Mouse (Mus musculus): ENCODE results near the gene Ift20. TPM values are rescaled to one million over a fixed set of nuclear protein-coding genes. Genes with fewer than 3 reads are reported as not detected.
"Not testable (repeated sequence)": the region's sequence is repeated elsewhere in the genome, so short reads cannot be mapped to it uniquely, and the experiment has no call there.

The Ift20 gene
- polyA plus RNA-seq, 1 experiment, result 60.7 TPM

GRCm38 (mm10) chr11:78531046-78531445 is 5.1 kb upstream of the Ift20 start:
- no peaks in the 10 kb centered on the region for H3K27me3 ChIP-seq (ENCODE audit: control insufficient read depth, insufficient read depth, low read length)
- no peaks in the 10 kb centered on the region for H3K36me3 ChIP-seq (ENCODE audit: control insufficient read depth, insufficient read depth, low read length)
- no peak for DNase-seq
- WGBS, result 91% methylated on average over 6 of the region's 6 CpGs
- TF ChIP-seq CTCF (IDR thresholded peaks at IDR 0.05; ENCODE audit: borderline replicate concordance, control insufficient read depth, extremely low read depth, insufficient read depth, low read length, poor library complexity) (no peak), POLR2A (IDR thresholded peaks at IDR 0.05; ENCODE audit: control insufficient read depth, extremely low read depth, insufficient read depth, low read length, poor library complexity) (no peak)
- no peak overlapping the region for H3K4me3 ChIP-seq (ENCODE audit: control insufficient read depth, insufficient read depth, low read length)
- H3K4me1 ChIP-seq (replicated peaks; ENCODE audit: control insufficient read depth, insufficient read depth, low read length), result peaks cover 6% of the 10 kb centered on the region
- H3K27ac ChIP-seq (ENCODE audit: control insufficient read depth, insufficient read depth, low read length), result no peak overlapping the region

- H3K4me3 ChIP-seq (ENCODE audit: control insufficient read depth, insufficient read depth, low read length); H3K27me3 ChIP-seq (ENCODE audit: control insufficient read depth, insufficient read depth, low read length); DNase-seq; H3K4me1 ChIP-seq (replicated peaks; ENCODE audit: control insufficient read depth, insufficient read depth, low read length); H3K27ac ChIP-seq (ENCODE audit: control insufficient read depth, insufficient read depth, low read length); H3K36me3 ChIP-seq (ENCODE audit: control insufficient read depth, insufficient read depth, low read length): not testable (repeated sequence)
- 88% methylated on average over 10 of the region's 10 CpGs for whole genome bisulfite sequencing
These were observed 4.6 kb upstream of the Ift20 start for GRCm38 (mm10) chr11:78531515-78531914.

- Histone ChIP-seq H3K36me3 (ENCODE audit: control insufficient read depth, insufficient read depth, low read length) (no peaks in the 10 kb centered on the region; the same call in 1 of the 2 replicates), H3K4me1 (replicated peaks; ENCODE audit: control insufficient read depth, insufficient read depth, low read length) (peaks cover 9% of the 10 kb centered on the region), H3K27me3 (ENCODE audit: control insufficient read depth, insufficient read depth, low read length) (no peaks in the 10 kb centered on the region), H3K4me3 (ENCODE audit: control insufficient read depth, insufficient read depth, low read length) (no peak overlapping the region), H3K27ac (ENCODE audit: control insufficient read depth, insufficient read depth, low read length) (no peak overlapping the region)
- no peak for DNase-seq
- 91% methylated on average over 4 of the region's 4 CpGs for WGBS
- no peak for TF ChIP-seq CTCF (IDR thresholded peaks at IDR 0.05; ENCODE audit: borderline replicate concordance, control insufficient read depth, extremely low read depth, insufficient read depth, low read length, poor library complexity)
- no peak for TF ChIP-seq POLR2A (IDR thresholded peaks at IDR 0.05; ENCODE audit: control insufficient read depth, extremely low read depth, insufficient read depth, low read length, poor library complexity)
These were observed 1.6 kb upstream of the Ift20 start for GRCm38 (mm10) chr11:78534516-78534915.

GRCm38 (mm10) chr11:78535376-78536079 is 633 bp upstream of the Ift20 start:
- H3K36me3 ChIP-seq (ENCODE audit: control insufficient read depth, insufficient read depth, low read length), result peaks cover 3% of the 10 kb centered on the region; the same call in 1 of the 2 replicates
- TF ChIP-seq CTCF (IDR thresholded peaks at IDR 0.05; ENCODE audit: borderline replicate concordance, control insufficient read depth, extremely low read depth, insufficient read depth, low read length, poor library complexity), result no peak
- TF ChIP-seq POLR2A (IDR thresholded peaks at IDR 0.05; ENCODE audit: control insufficient read depth, extremely low read depth, insufficient read depth, low read length, poor library complexity), result no peak
- H3K27ac ChIP-seq (ENCODE audit: control insufficient read depth, insufficient read depth, low read length), result 0 out of 2 replicates have a peak overlapping the region, but pooled peaks have one; percentile 0
- peaks cover 9% of the 10 kb centered on the region for H3K4me1 ChIP-seq (replicated peaks; ENCODE audit: control insufficient read depth, insufficient read depth, low read length)
- DNase-seq, result no peak
- H3K27me3 ChIP-seq (ENCODE audit: control insufficient read depth, insufficient read depth, low read length), result no peaks in the 10 kb centered on the region
- WGBS, result under 1% methylated on average over 23 of the region's 23 CpGs
- H3K4me3 ChIP-seq (ENCODE audit: control insufficient read depth, insufficient read depth, low read length), result peak overlapping the region; percentile 50

- peaks cover 9% of the 10 kb centered on the region; the same call in 1 of the 2 replicates for H3K36me3 ChIP-seq (ENCODE audit: control insufficient read depth, insufficient read depth, low read length)
- H3K4me1 ChIP-seq (replicated peaks; ENCODE audit: control insufficient read depth, insufficient read depth, low read length), result peaks cover 9% of the 10 kb centered on the region
- 2% methylated on average over 14 of the region's 14 CpGs for WGBS
- DNase-seq, result no peak
- no peaks in the 10 kb centered on the region for H3K27me3 ChIP-seq (ENCODE audit: control insufficient read depth, insufficient read depth, low read length)
- peak overlapping the region; percentile 19 for H3K27ac ChIP-seq (ENCODE audit: control insufficient read depth, insufficient read depth, low read length)
- peak overlapping the region; percentile 70 for H3K4me3 ChIP-seq (ENCODE audit: control insufficient read depth, insufficient read depth, low read length)
- TF ChIP-seq CTCF (IDR thresholded peaks at IDR 0.05; ENCODE audit: borderline replicate concordance, control insufficient read depth, extremely low read depth, insufficient read depth, low read length, poor library complexity), result no peak
These were observed 526 bp downstream of the Ift20 start for GRCm38 (mm10) chr11:78536690-78537084.

- peaks cover 7% of the 10 kb centered on the region for H3K4me1 ChIP-seq (replicated peaks; ENCODE audit: control insufficient read depth, insufficient read depth, low read length)
- H3K4me3 ChIP-seq (ENCODE audit: control insufficient read depth, insufficient read depth, low read length), result no peak overlapping the region
- 89% methylated on average over 3 of the region's 3 CpGs for WGBS
- no peaks in the 10 kb centered on the region for H3K27me3 ChIP-seq (ENCODE audit: control insufficient read depth, insufficient read depth, low read length)
- DNase-seq, result no peak
- TF ChIP-seq POLR2A (IDR thresholded peaks at IDR 0.05; ENCODE audit: control insufficient read depth, extremely low read depth, insufficient read depth, low read length, poor library complexity) (no peak), CTCF (IDR thresholded peaks at IDR 0.05; ENCODE audit: borderline replicate concordance, control insufficient read depth, extremely low read depth, insufficient read depth, low read length, poor library complexity) (no peak)
- no peak overlapping the region for H3K27ac ChIP-seq (ENCODE audit: control insufficient read depth, insufficient read depth, low read length)
- H3K36me3 ChIP-seq (ENCODE audit: control insufficient read depth, insufficient read depth, low read length), result peaks cover 9% of the 10 kb centered on the region; the same call in 1 of the 2 replicates
These were observed 4.2 kb downstream of the Ift20 start for GRCm38 (mm10) chr11:78540358-78540757.

Data from thymus, adult 2 months (tissue).